Mouse (Mus musculus) MEL (cell line): Measurements from ENCODE around the gene Tcte2. TPM values are rescaled to one million over a fixed set of nuclear protein-coding genes. Genes with fewer than 3 reads are reported as not detected.

ENCODE experiments used
- DNase-seq: peaks from one replicate; pipeline ENCODE4 v3.0.0; 2011; ENCODE audit warnings: low read depth, low spot score
- H3K27ac ChIP-seq: 2 replicates; pipeline ENCODE4 v1.5.1; 2012; ENCODE audit warnings: low read depth, mild to moderate bottlenecking, control low read depth, low read length, moderate library complexity; ENCODE audit not compliant: control insufficient read depth
- H3K27me3 ChIP-seq, 2 experiments: fragments of 150-350 bp in 1 of 2; sonication (generic) in 1 of 2; 2 replicates each; pipeline ENCODE4 v1.6.1; 2012; ENCODE audit warnings: low read length in 2 of 2, mild to moderate bottlenecking in 2 of 2, improper control_type of control experiment in 1 of 2, moderate library complexity in 1 of 2; ENCODE audit not compliant: insufficient read depth in 2 of 2, control insufficient read depth in 1 of 2
- H3K36me3 ChIP-seq, 2 experiments: 2 replicates each; pipeline ENCODE4 v1.6.1; 2012 to 2014; ENCODE audit warnings: low read length in 2 of 2, improper control_type of control experiment in 1 of 2, inconsistent platforms in 1 of 2, mild to moderate bottlenecking in 1 of 2; ENCODE audit not compliant: insufficient read depth in 2 of 2, control insufficient read depth in 1 of 2
- H3K4me1 ChIP-seq, 2 experiments: fragments of 150-350 bp in 1 of 2; sonication (generic) in 1 of 2; 2 replicates each; pipeline ENCODE4 v1.6.1; 2012; ENCODE audit warnings: low read length in 2 of 2, improper control_type of control experiment in 1 of 2, mild to moderate bottlenecking in 1 of 2; ENCODE audit not compliant: insufficient read depth in 2 of 2, control insufficient read depth in 1 of 2
- H3K4me3 ChIP-seq, 2 experiments: fragments of 150-350 bp in 1 of 2; sonication (generic) in 1 of 2; 2 replicates each; pipeline ENCODE4 v1.5.1; 2012; ENCODE audit warnings: low read depth in 2 of 2, low read length in 2 of 2, mild to moderate bottlenecking in 2 of 2, moderate library complexity in 2 of 2, control low read depth in 1 of 2, improper control_type of control experiment in 1 of 2; ENCODE audit not compliant: control insufficient read depth in 1 of 2, insufficient read depth in 1 of 2
- H3K79me2 ChIP-seq: 2 replicates; pipeline ENCODE4 v1.6.1; 2012; ENCODE audit warnings: mild to moderate bottlenecking, low read length, moderate library complexity; ENCODE audit not compliant: control insufficient read depth, poor library complexity, insufficient read depth
- H3K9ac ChIP-seq: 2 replicates; pipeline ENCODE4 v1.6.1; 2012; ENCODE audit warnings: low read depth, mild to moderate bottlenecking, control low read depth, low read length, moderate library complexity; ENCODE audit not compliant: control insufficient read depth, poor library complexity, severe bottlenecking
- H3K9me3 ChIP-seq: fragments of 150-350 bp; sonication (generic); replicated peaks from 2 replicates; pipeline ENCODE4 v1.6.1; 2012; ENCODE audit warnings: mild to moderate bottlenecking, low read length, improper control_type of control experiment, moderate library complexity; ENCODE audit not compliant: insufficient read depth
- BHLHE40 ChIP-seq: IDR thresholded peaks from 2 replicates; pipeline ENCODE4 v1.6.1; 2012; ENCODE audit warnings: low read depth, mild to moderate bottlenecking, inconsistent platforms, low read length, improper control_type of control experiment, borderline replicate concordance
- CHD1 ChIP-seq: IDR thresholded peaks from 2 replicates; pipeline ENCODE4 v1.6.1; 2012; ENCODE audit warnings: low read depth, mild to moderate bottlenecking, inconsistent platforms, low read length, improper control_type of control experiment
- CHD2 ChIP-seq: IDR thresholded peaks from 2 replicates; pipeline ENCODE4 v1.6.1; 2011; ENCODE audit warnings: low read length, improper control_type of control experiment
- CTCF ChIP-seq, 3 experiments: IDR thresholded peaks in 2 of 3; conservative IDR thresholded peaks in 1 of 3; 2 replicates each; pipeline ENCODE4 v1.5.1; 2011 to 2012; ENCODE audit warnings: low read length in 3 of 3, low read depth in 2 of 3, mild to moderate bottlenecking in 2 of 3, improper control_type of control experiment in 1 of 3, inconsistent platforms in 1 of 3, mixed read lengths in 1 of 3, moderate library complexity in 1 of 3; ENCODE audit not compliant: control insufficient read depth in 1 of 3, insufficient read depth in 1 of 3, poor library complexity in 1 of 3, severe bottlenecking in 1 of 3
- EP300 ChIP-seq, 2 experiments: IDR thresholded peaks; 2 replicates each; pipeline ENCODE4 v1.6.1; 2011; ENCODE audit warnings: improper control_type of control experiment in 2 of 2, low read length in 2 of 2, low read depth in 1 of 2, mild to moderate bottlenecking in 1 of 2
- ETS1 ChIP-seq: IDR thresholded peaks from 2 replicates; pipeline ENCODE4 v1.6.1; 2012; ENCODE audit warnings: low read depth, mild to moderate bottlenecking, inconsistent platforms, low read length, improper control_type of control experiment, moderate library complexity
- GATA1 ChIP-seq: IDR thresholded peaks from 2 replicates; pipeline ENCODE4 v1.6.1; 2011; ENCODE audit warnings: low read depth, low read length, improper control_type of control experiment
- HCFC1 ChIP-seq: IDR thresholded peaks from 2 replicates; pipeline ENCODE4 v1.6.1; 2012; ENCODE audit warnings: low read depth, mild to moderate bottlenecking, inconsistent platforms, low read length, improper control_type of control experiment, moderate library complexity
- MAFK ChIP-seq: IDR thresholded peaks from 2 replicates; pipeline ENCODE4 v1.6.1; 2011; ENCODE audit warnings: low read depth, mild to moderate bottlenecking, low read length, improper control_type of control experiment, borderline replicate concordance
- MEF2A ChIP-seq: IDR thresholded peaks from 2 replicates; pipeline ENCODE4 v1.6.1; 2014; ENCODE audit warnings: low read depth, mild to moderate bottlenecking, inconsistent platforms, low read length, improper control_type of control experiment; ENCODE audit not compliant: poor library complexity, insufficient replicate concordance, severe bottlenecking; ENCODE audit errors: extremely low read depth
- MXI1 ChIP-seq: IDR thresholded peaks from 2 replicates; pipeline ENCODE4 v1.6.1; 2011; ENCODE audit warnings: mild to moderate bottlenecking, low read depth, low read length, improper control_type of control experiment
- NRF1 ChIP-seq: IDR thresholded peaks from 2 replicates; pipeline ENCODE4 v1.6.1; 2014; ENCODE audit warnings: low read depth, mild to moderate bottlenecking, inconsistent platforms, low read length, improper control_type of control experiment, moderate library complexity; ENCODE audit not compliant: poor library complexity, insufficient read depth, severe bottlenecking
- POLR2AphosphoS2 ChIP-seq: IDR thresholded peaks from 2 replicates; pipeline ENCODE4 v1.6.1; 2011; ENCODE audit warnings: low read length, improper control_type of control experiment
- RAD21 ChIP-seq: IDR thresholded peaks from 2 replicates; pipeline ENCODE4 v1.6.1; 2011; ENCODE audit warnings: mild to moderate bottlenecking, low read depth, low read length, improper control_type of control experiment
- RCOR1 ChIP-seq: IDR thresholded peaks from 2 replicates; pipeline ENCODE4 v1.6.1; 2012; ENCODE audit warnings: low read depth, mild to moderate bottlenecking, inconsistent platforms, low read length, improper control_type of control experiment
- SIN3A ChIP-seq: IDR thresholded peaks from 2 replicates; pipeline ENCODE4 v1.6.1; 2012; ENCODE audit warnings: low read length, improper control_type of control experiment, inconsistent platforms
- TBP ChIP-seq: IDR thresholded peaks from 2 replicates; pipeline ENCODE4 v1.8.0; 2011; ENCODE audit warnings: low read depth, low read length, improper control_type of control experiment
- TCF12 ChIP-seq: IDR thresholded peaks from 2 replicates; pipeline ENCODE4 v1.6.1; 2014; ENCODE audit warnings: low read depth, mild to moderate bottlenecking, inconsistent platforms, low read length, improper control_type of control experiment, moderate library complexity
- USF1 ChIP-seq: IDR thresholded peaks from 2 replicates; pipeline ENCODE4 v1.6.1; 2014; ENCODE audit warnings: low read depth, mild to moderate bottlenecking, inconsistent platforms, low read length, improper control_type of control experiment, moderate library complexity
- ZC3H11A ChIP-seq: IDR thresholded peaks from 2 replicates; pipeline ENCODE4 v1.6.1; 2012; ENCODE audit warnings: low read depth, mild to moderate bottlenecking, inconsistent platforms, low read length, improper control_type of control experiment
- ZMIZ1 ChIP-seq: IDR thresholded peaks from 2 replicates; pipeline ENCODE4 v1.6.1; 2012; ENCODE audit warnings: low read depth, mild to moderate bottlenecking, inconsistent platforms, low read length, improper control_type of control experiment, moderate library complexity
- polyA plus RNA-seq, 2 experiments: library from polyadenylated mRNA; stranded (reverse) in 1 of 2; unstranded in 1 of 2; fragments of >175 nt in 1 of 2; fragments of >200 nt in 1 of 2; gene quantifications; 2 replicates each; pipeline versions ENCODE4 v1.2.1 to v1.2.4; 2012; ENCODE audit warnings: low replicate concordance in 2 of 2, low read depth in 1 of 2; ENCODE audit not compliant: insufficient read length in 2 of 2, insufficient read depth in 1 of 2, missing spikeins in 1 of 2
- total RNA-seq: library from RNA; depleted of rRNA; stranded (reverse); fragments of 300-350 nt; gene quantifications from 2 replicates; pipeline ENCODE4 v1.2.3, GENCODE M21; 2012

The Tcte2 gene
- total and polyA plus RNA-seq, 3 experiments = not detected

GRCm38 (mm10) chr17:13760675-13761178 lies 898 bp downstream of the Tcte2 start (continued):
- TF ChIP-seq SIN3A = no peak

DNA sequence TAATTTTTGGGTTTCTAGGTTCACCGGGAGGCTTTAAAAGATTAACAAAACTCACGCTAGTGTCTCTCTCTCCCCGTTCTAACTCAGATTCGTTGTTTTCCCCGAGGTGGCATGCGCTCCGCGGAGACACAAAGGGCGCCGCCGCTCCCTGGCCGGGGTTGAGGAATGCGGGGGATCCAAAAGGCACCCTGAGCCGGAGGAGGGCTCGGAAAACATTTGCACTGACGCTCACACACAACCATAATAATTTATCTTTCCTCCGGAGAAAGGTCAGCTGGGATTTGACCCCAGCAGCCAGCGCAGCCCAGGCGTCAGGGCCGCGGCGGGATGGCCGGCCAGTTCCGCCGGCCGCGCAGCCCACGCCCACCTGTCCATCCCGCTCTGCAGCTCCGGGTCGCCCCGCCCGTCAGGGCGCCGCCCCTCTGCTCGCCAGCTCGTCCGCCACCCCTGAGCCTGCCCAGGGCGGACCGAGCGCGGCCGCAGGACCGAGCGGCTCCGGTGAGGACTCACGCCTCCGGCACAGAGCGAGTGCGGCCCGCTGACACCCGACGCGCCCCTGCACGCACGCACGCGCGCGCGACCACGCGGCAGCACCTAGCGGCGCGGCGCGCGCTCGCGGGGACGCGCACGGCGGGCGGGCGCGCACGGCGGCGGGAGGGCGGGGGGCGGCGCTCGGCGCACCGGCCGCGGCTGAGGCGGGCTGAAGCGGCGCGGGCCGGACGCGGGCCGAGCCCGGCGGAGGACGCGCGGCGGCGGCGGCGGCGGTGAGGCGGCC lies 1.6 kb downstream of the Tcte2 start, which contains the start of gene Afdn:
Afdn (plus strand) TSS at position 687 of the 775 bp plus-strand sequence.
- Histone ChIP-seq H3K27ac (no peak within 1 kb of the TSS), H3K4me3 (no peak within 1 kb of the TSS), H3K79me2 (no peaks in the 10 kb centered on the region), H3K9ac (no peak within 1 kb of the TSS), H3K4me1 (no peaks in the 10 kb centered on the region), H3K27me3 (no peaks in the 10 kb centered on the region), H3K9me3 (no peaks in the 10 kb centered on the region), H3K36me3 (no peaks in the 10 kb centered on the region)
- TF ChIP-seq RAD21 (no peak), TBP (no peak), ZMIZ1 (no peak), CTCF (IDR thresholded peaks at IDR 0.05 in 2 of 3, conservative IDR thresholded peaks at IDR 0.05 in 1 of 3; ENCODE audit: control insufficient read depth in 1 of 3, insufficient read depth in 1 of 3, low read depth in 2 of 3, low read length in 3 of 3, poor library complexity in 1 of 3, severe bottlenecking in 1 of 3) (no peak), GATA1 (no peak), ETS1 (no peak), USF1 (no peak), MXI1 (no peak), MAFK (no peak), TCF12 (no peak), SIN3A (no peak)
- DNase-seq = no peak

- H3K9ac ChIP-seq = no peak overlapping the region
These were observed 2.3 kb downstream of the Tcte2 start for GRCm38 (mm10) chr17:13759156-13759852.

More at GRCm38 (mm10) chr17:13759156-13759852, 2.3 kb downstream of the Tcte2 start:
- no peaks in the 10 kb centered on the region for H3K4me1 ChIP-seq
- no peaks in the 10 kb centered on the region for H3K36me3 ChIP-seq
- no peaks in the 10 kb centered on the region for H3K79me2 ChIP-seq
- DNase-seq = no peak
- no peak overlapping the region for H3K27ac ChIP-seq
- no peak for TF ChIP-seq POLR2AphosphoS2
- TF ChIP-seq BHLHE40 = no peak
- TF ChIP-seq RCOR1 = no peak
- no peak for TF ChIP-seq CHD2
- TF ChIP-seq HCFC1 = no peak
- no peak for TF ChIP-seq MAFK
- TF ChIP-seq ZC3H11A = no peak
- no peak for TF ChIP-seq EP300 (IDR thresholded peaks at IDR 0.05; ENCODE audit: low read depth in 1 of 2, low read length in 2 of 2)
- no peak for TF ChIP-seq ZMIZ1
- TF ChIP-seq MEF2A = no peak
- TF ChIP-seq NRF1 = no peak
- TF ChIP-seq MXI1 = no peak
- no peak for TF ChIP-seq CHD1
- no peaks in the 10 kb centered on the region for H3K9me3 ChIP-seq
- H3K27me3 ChIP-seq = no peaks in the 10 kb centered on the region
- no peak overlapping the region for H3K4me3 ChIP-seq
